Mouse (Mus musculus) heart, postnatal 25 days (tissue): Measurements from ENCODE around the gene Adi1. TPM values are rescaled to one million over a fixed set of nuclear protein-coding genes. Genes with fewer than 3 reads are reported as not detected.

ENCODE experiments used
- microRNA-seq: library from miRNA; unstranded; fragments of <30 nt; microRNA quantifications from one replicate; pipeline ENCODE4 v1.2.0, GENCODE M21; 2022
- total RNA-seq, 2 experiments: library from RNA; stranded (reverse); gene quantifications; 2 replicates each; pipeline ENCODE4 v1.2.3; 2021

The Adi1 gene
- total RNA-seq, 2 experiments from 2014 or later = 41.0 to 43.8 TPM

Small RNAs within 50 kb of the gene (microRNA-seq; reads per million reads assigned to microRNA genes)
- not detected for gene Mir6937

Other genes with a start within 250 kb of the Adi1 start
- gene Dcdc2c, start 122.8 kb upstream of the Adi1 start, total RNA-seq = not detected
- gene Allc, start 92.7 kb upstream of the Adi1 start, total RNA-seq = not detected
- gene Colec11, start 51.9 kb upstream of the Adi1 start, total RNA-seq = 10 to 100 TPM; 14.7 to 21.4 TPM
- gene Rps7, start 39.3 kb upstream of the Adi1 start, total RNA-seq = 100 to 1,000 TPM; 289 to 342 TPM
- gene Rnaseh1, start 25.6 kb upstream of the Adi1 start, total RNA-seq = 1 to 10 TPM; 7.1 to 8.2 TPM
- 10 to 100 TPM; 19.4 to 21.5 TPM for gene Trappc12, start 75.2 kb downstream of the Adi1 start, total RNA-seq
- gene Eipr1, start 76.6 kb downstream of the Adi1 start, total RNA-seq = 1 to 10 TPM; 8.5 to 9.4 TPM